Comparison of ENCODE assay signal across 23 mouse cellular contexts in the genomic region with DNA sequence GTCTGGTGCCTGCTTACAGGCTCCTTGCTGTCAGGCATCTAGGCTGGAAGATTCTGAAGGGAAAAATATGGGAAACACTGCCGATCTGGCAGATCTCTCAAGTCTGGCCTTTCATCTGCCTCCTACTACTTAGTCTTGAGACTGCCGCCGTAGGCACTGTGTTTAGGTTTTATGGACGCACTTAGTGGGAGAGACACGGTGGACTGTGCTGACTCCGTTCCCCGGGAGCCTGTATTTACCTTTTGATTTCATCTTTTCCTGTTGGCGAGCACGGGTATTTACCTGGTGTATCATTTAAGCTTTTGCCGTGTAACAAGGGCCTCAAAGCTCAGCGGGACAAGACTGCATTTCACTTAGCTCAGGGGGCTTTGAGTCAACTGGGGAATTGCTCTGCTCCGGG.
DNase-seq lines count a peak whose midpoint lies in the region; ATAC-seq and TF ChIP-seq lines count a peak whose summit lies in the region.
"Had no signal": no experiment of that assay in that cellular context is flagged by ENCODE, and none has a peak within 500 bp of the region (broad histone marks: within the 10 kb centered on the region; RNA-seq: fewer than 3 reads in every experiment).

No protein-coding gene starts in this region.

- no peaks in the 10 kb centered on the region for H3K4me1 ChIP-seq in liver, postnatal 0 days (ENCODE audit: insufficient read depth)
- no peaks in the 10 kb centered on the region for H3K4me1 ChIP-seq in liver, embryonic 12.5 days
- peaks cover 11% of the 10 kb centered on the region for H3K4me1 ChIP-seq in intestine, embryonic 16.5 days (ENCODE audit: control insufficient read depth, insufficient read depth, low read length)
- peaks cover 11% of the 10 kb centered on the region for H3K4me1 ChIP-seq in limb, embryonic 14.5 days (ENCODE audit: control insufficient read depth, insufficient read depth, low read length)
- no peaks in the 10 kb centered on the region for H3K4me1 ChIP-seq in stomach, postnatal 0 days (replicated peaks; ENCODE audit: control insufficient read depth, insufficient read depth)
- 0 out of 2 replicates have a peak, but pooled peaks cover 4% of the 10 kb centered on the region for H3K4me1 ChIP-seq in midbrain, embryonic 15.5 days

- H3K4me2 ChIP-seq in liver, postnatal 0 days (ENCODE audit: low read depth, low read length): peak overlapping the region; percentile 38
- no peak overlapping the region for H3K4me2 ChIP-seq in liver, embryonic 12.5 days
- H3K4me2 ChIP-seq in intestine, embryonic 16.5 days (ENCODE audit: low read depth, low read length): 0 out of 2 replicates have a peak overlapping the region, but pooled peaks have one; percentile 1
- peak overlapping the region; percentile 25 for H3K4me2 ChIP-seq in limb, embryonic 14.5 days (replicated peaks; ENCODE audit: low read depth, low read length, severe bottlenecking)
- peak overlapping the region; percentile 31 for H3K4me2 ChIP-seq in stomach, postnatal 0 days (replicated peaks; ENCODE audit: low read depth)
- H3K4me2 ChIP-seq in midbrain, embryonic 15.5 days: no peak overlapping the region
- H3K4me2 ChIP-seq: heart, embryonic 11.5 days; hindbrain, embryonic 15.5 days; lung, embryonic 15.5 days had no signal

- no peak for TF ChIP-seq EP300 in liver, postnatal 0 days (IDR thresholded peaks at IDR 0.05; ENCODE audit: low read depth)
- TF ChIP-seq EP300 in stomach, postnatal 0 days (optimal IDR thresholded peaks at IDR 0.05): no peak

- DNase-seq in liver, postnatal 0 days: no peak
- no peak for DNase-seq in limb, embryonic 14.5 days (ENCODE audit: low spot score)
- peak; percentile 32 for DNase-seq in stomach, postnatal 0 days (ENCODE audit: low spot score)
- no peak for DNase-seq in adrenal gland, postnatal 10 days
- DNase-seq: adrenal gland, adult 2 months; cerebellum, adult 11-12 months; cerebellum, postnatal 10 days; gastrocnemius, postnatal 10 days; heart, adult 11 months; kidney, adult 2 months; lung, postnatal 4 days; midbrain, embryonic 14.5 days had no signal

- H3K36me3 ChIP-seq in liver, postnatal 0 days (replicated peaks; ENCODE audit: insufficient read depth, low read length): no peaks in the 10 kb centered on the region
- H3K36me3 ChIP-seq in liver, embryonic 12.5 days: no peaks in the 10 kb centered on the region
- no peaks in the 10 kb centered on the region for H3K36me3 ChIP-seq in intestine, embryonic 16.5 days (ENCODE audit: control insufficient read depth, insufficient read depth, low read length)
- H3K36me3 ChIP-seq in limb, embryonic 14.5 days (ENCODE audit: control insufficient read depth, insufficient read depth, low read length): no peaks in the 10 kb centered on the region
- H3K36me3 ChIP-seq in stomach, postnatal 0 days (ENCODE audit: control insufficient read depth, insufficient read depth, low read length): no peaks in the 10 kb centered on the region
- H3K36me3 ChIP-seq in midbrain, embryonic 15.5 days (replicated peaks): no peaks in the 10 kb centered on the region
- H3K36me3 ChIP-seq: hindbrain, embryonic 15.5 days; lung, embryonic 15.5 days had no signal

- ATAC-seq in liver, postnatal 0 days: no peak
- no peak for ATAC-seq in liver, embryonic 12.5 days
- ATAC-seq in intestine, embryonic 16.5 days: peak; percentile 38
- ATAC-seq in limb, embryonic 14.5 days (ENCODE audit: low FRiP score, low read depth): no peak; the same call in 1 of the 2 replicates
- ATAC-seq in stomach, postnatal 0 days (ENCODE audit: low FRiP score, low TSS enrichment): peak; percentile 64
- ATAC-seq in midbrain, embryonic 15.5 days (replicated peaks): no peak
- ATAC-seq: CD4-positive, CD25-positive, alpha-beta regulatory T cell, adult 4 months; forebrain, embryonic 14.5 days had no signal

- no peaks in the 10 kb centered on the region for H3K27me3 ChIP-seq in liver, postnatal 0 days (ENCODE audit: insufficient read depth, low read length)
- H3K27me3 ChIP-seq in liver, embryonic 12.5 days (replicated peaks): no peaks in the 10 kb centered on the region
- no peaks in the 10 kb centered on the region for H3K27me3 ChIP-seq in intestine, embryonic 16.5 days (replicated peaks; ENCODE audit: control insufficient read depth, insufficient read depth, low read length)
- H3K27me3 ChIP-seq in limb, embryonic 14.5 days (ENCODE audit: control insufficient read depth, insufficient read depth, low read length): no peaks in the 10 kb centered on the region
- no peaks in the 10 kb centered on the region for H3K27me3 ChIP-seq in stomach, postnatal 0 days (ENCODE audit: control insufficient read depth, insufficient read depth, low read length)
- no peaks in the 10 kb centered on the region for H3K27me3 ChIP-seq in midbrain, embryonic 15.5 days (replicated peaks)
- H3K27me3 ChIP-seq: hindbrain, embryonic 15.5 days; lung, embryonic 15.5 days had no signal

- no peak for TF ChIP-seq CTCF in liver, postnatal 0 days (IDR thresholded peaks at IDR 0.05; ENCODE audit: low read depth)
- TF ChIP-seq CTCF in stomach, postnatal 0 days (IDR thresholded peaks at IDR 0.05; ENCODE audit: low read depth): peak; percentile 20; the same call in 1 of the 2 replicates

- no peak for TF ChIP-seq POLR2A in limb, embryonic 14.5 days (IDR thresholded peaks at IDR 0.05; ENCODE audit: borderline replicate concordance, extremely low read depth, insufficient read depth, insufficient read length)

- no peaks in the 10 kb centered on the region for H3K9me3 ChIP-seq in liver, postnatal 0 days (ENCODE audit: low read length)
- H3K9me3 ChIP-seq in liver, embryonic 12.5 days (replicated peaks): no peaks in the 10 kb centered on the region
- no peaks in the 10 kb centered on the region for H3K9me3 ChIP-seq in intestine, embryonic 16.5 days (ENCODE audit: control insufficient read depth, low read length)
- no peaks in the 10 kb centered on the region for H3K9me3 ChIP-seq in limb, embryonic 14.5 days (ENCODE audit: control insufficient read depth, low read length)
- no peaks in the 10 kb centered on the region for H3K9me3 ChIP-seq in stomach, postnatal 0 days (ENCODE audit: control insufficient read depth, low read length)
- H3K9me3 ChIP-seq in midbrain, embryonic 15.5 days: no peaks in the 10 kb centered on the region
- H3K9me3 ChIP-seq: hindbrain, embryonic 15.5 days; lung, embryonic 15.5 days had no signal

- WGBS in liver, postnatal 0 days (ENCODE audit: insufficient replicate concordance): 67% methylated on average over 12 of the region's 12 CpGs
- WGBS in liver, embryonic 12.5 days (ENCODE audit: insufficient replicate concordance): 79% methylated on average over 12 of the region's 12 CpGs
- 37% methylated on average over 12 of the region's 12 CpGs for WGBS in intestine, embryonic 16.5 days
- whole genome bisulfite sequencing in limb, embryonic 14.5 days: 46% methylated on average over 12 of the region's 12 CpGs
- 32% methylated on average over 12 of the region's 12 CpGs for WGBS in stomach, postnatal 0 days
- WGBS in midbrain, embryonic 15.5 days: 85% methylated on average over 12 of the region's 12 CpGs

- H3K27ac ChIP-seq in liver, postnatal 0 days (ENCODE audit: low read depth): no peak overlapping the region
- no peak overlapping the region for H3K27ac ChIP-seq in liver, embryonic 12.5 days
- no peak overlapping the region for H3K27ac ChIP-seq in intestine, embryonic 16.5 days (ENCODE audit: low read length)
- 0 out of 2 replicates have a peak overlapping the region, but pooled peaks have one; percentile 16 for H3K27ac ChIP-seq in limb, embryonic 14.5 days (replicated peaks; ENCODE audit: low read depth, low read length)
- H3K27ac ChIP-seq in stomach, postnatal 0 days (replicated peaks): no peak overlapping the region
- no peak overlapping the region for H3K27ac ChIP-seq in midbrain, embryonic 15.5 days
- H3K27ac ChIP-seq: hindbrain, embryonic 15.5 days; kidney, postnatal 0 days; left cerebral cortex, adult 2 months; liver, embryonic 14.5 days; lung, embryonic 15.5 days had no signal

- no peak overlapping the region for H3K9ac ChIP-seq in liver, postnatal 0 days (replicated peaks)
- no peak overlapping the region for H3K9ac ChIP-seq in liver, embryonic 12.5 days
- H3K9ac ChIP-seq in intestine, embryonic 16.5 days (ENCODE audit: low read depth, low read length): no peak overlapping the region
- no peak overlapping the region for H3K9ac ChIP-seq in limb, embryonic 14.5 days (ENCODE audit: low read depth, low read length, severe bottlenecking)
- no peak overlapping the region for H3K9ac ChIP-seq in stomach, postnatal 0 days (ENCODE audit: low read length)
- H3K9ac ChIP-seq in midbrain, embryonic 15.5 days: no peak overlapping the region
- H3K9ac ChIP-seq: hindbrain, embryonic 15.5 days; liver, embryonic 14.5 days; lung, embryonic 15.5 days had no signal

- no peak overlapping the region for H3K4me3 ChIP-seq in liver, postnatal 0 days (ENCODE audit: low read depth, low read length)
- H3K4me3 ChIP-seq in liver, embryonic 12.5 days: no peak overlapping the region
- H3K4me3 ChIP-seq in intestine, embryonic 16.5 days (ENCODE audit: low read length): no peak overlapping the region
- no peak overlapping the region for H3K4me3 ChIP-seq in limb, embryonic 14.5 days (replicated peaks; ENCODE audit: low read length)
- H3K4me3 ChIP-seq in stomach, postnatal 0 days (ENCODE audit: low read depth, low read length): no peak overlapping the region
- H3K4me3 ChIP-seq in midbrain, embryonic 15.5 days: no peak overlapping the region
- H3K4me3 ChIP-seq: hindbrain, embryonic 15.5 days; left cerebral cortex, adult 2 months; lung, embryonic 15.5 days had no signal

Comparison
In these comparisons a context has a peak if more than half of its experiments do, and no peak if none do; other contexts are left out.
1. H3K4me2 ChIP-seq: peak in liver, postnatal 0 days (single experiment), intestine, embryonic 16.5 days (single experiment), limb, embryonic 14.5 days (single experiment) and stomach, postnatal 0 days (single experiment); none in liver, embryonic 12.5 days (single experiment) and midbrain, embryonic 15.5 days (single experiment).
2. ATAC-seq: peak in intestine, embryonic 16.5 days (single experiment) and stomach, postnatal 0 days (single experiment); none in liver, postnatal 0 days (single experiment), liver, embryonic 12.5 days (single experiment), limb, embryonic 14.5 days (single experiment) and midbrain, embryonic 15.5 days (single experiment).